Mouse (Mus musculus) liver, embryonic 14.5 days (tissue): ENCODE results near the gene Tas2r107. TPM values are rescaled to one million over a fixed set of nuclear protein-coding genes. Genes with fewer than 3 reads are reported as not detected.
"Not testable (repeated sequence)": the region's sequence is repeated elsewhere in the genome, so short reads cannot be mapped to it uniquely, and the experiment has no call there.

Source experiments
- ATAC-seq: fragments of 200-750 bp; cut with Nextera tagmentation; 2 replicates; pipeline ENCODE4 v1.8.0; 2017; ENCODE audit warnings: moderate number of reproducible peaks, mild to moderate bottlenecking, moderate library complexity; ENCODE audit not compliant: insufficient read depth
- DNase-seq, 3 experiments: peaks; one replicate each; pipeline ENCODE4 v3.0.0-alpha.2; 2012 to 2013; ENCODE audit warnings: low read depth in 3 of 3, low spot score in 3 of 3
- H3K27ac ChIP-seq: fragments of 300-500 bp; sonication (generic); 2 replicates; pipeline ENCODE4 v1.5.1; 2014; ENCODE audit warnings: moderate library complexity, mild to moderate bottlenecking, control low read depth, inconsistent platforms
- H3K27me3 ChIP-seq: fragments of 300-500 bp; sonication (generic); 2 replicates; pipeline ENCODE4 v1.6.1; 2014; ENCODE audit warnings: mild to moderate bottlenecking, low read length, moderate library complexity; ENCODE audit not compliant: control insufficient read depth, insufficient read depth
- H3K36me3 ChIP-seq: fragments of 300-500 bp; sonication (generic); replicated peaks from 2 replicates; pipeline ENCODE4 v1.6.1; 2014; ENCODE audit warnings: low read depth; ENCODE audit not compliant: control insufficient read depth, insufficient read depth
- H3K4me1 ChIP-seq, 2 experiments: fragments of 200-500 bp in 1 of 2; fragments of 300-500 bp in 1 of 2; sonication (generic) in 1 of 2; replicated peaks; 2 replicates each; pipeline ENCODE4 v1.6.1; 2012 to 2014; ENCODE audit warnings: antibody characterized with exemption in 1 of 2, inconsistent platforms in 1 of 2, low read length in 1 of 2; ENCODE audit not compliant: control insufficient read depth in 2 of 2, insufficient read depth in 2 of 2
- H3K4me2 ChIP-seq: fragments of 300-500 bp; sonication (generic); 2 replicates; pipeline ENCODE4 v1.6.1; 2014; ENCODE audit warnings: low read depth, mild to moderate bottlenecking, control low read depth, moderate library complexity
- H3K4me3 ChIP-seq, 2 experiments: fragments of 200-500 bp in 1 of 2; fragments of 300-500 bp in 1 of 2; sonication (generic) in 1 of 2; 2 replicates each; pipeline ENCODE4 v1.5.1; 2012 to 2014; ENCODE audit warnings: low read depth in 2 of 2, low read length in 2 of 2, mild to moderate bottlenecking in 2 of 2, control low read depth in 1 of 2, inconsistent platforms in 1 of 2, moderate library complexity in 1 of 2; ENCODE audit not compliant: insufficient read depth in 1 of 2
- H3K9ac ChIP-seq: fragments of 300-500 bp; sonication (generic); replicated peaks from 2 replicates; pipeline ENCODE4 v1.6.1; 2014; ENCODE audit warnings: mild to moderate bottlenecking, control low read depth, moderate library complexity
- H3K9me3 ChIP-seq: fragments of 300-500 bp; sonication (generic); 2 replicates; pipeline ENCODE4 v1.6.1; 2016; ENCODE audit warnings: low read length, mixed read lengths; ENCODE audit not compliant: control insufficient read depth
- CTCF ChIP-seq: IDR thresholded peaks from 2 replicates; pipeline ENCODE4 v1.5.1; 2016; ENCODE audit warnings: antibody characterized with exemption, low read depth, control low read depth
- EP300 ChIP-seq: IDR thresholded peaks from 2 replicates; pipeline ENCODE4 v1.6.1; 2016; ENCODE audit warnings: antibody characterized with exemption, low read depth
- WGBS: fragments of 180-500 bp; shearing (Covaris S2); extraction: QIAGEN DNeasy Blood & Tissue Kit; methylation state at CpG from one replicate; pipeline ENCODE4 v1.1.7; 2014; ENCODE audit not compliant: insufficient replicate concordance; 5-methylcytosine and 5-hydroxymethylcytosine counted together
- polyA plus RNA-seq, 2 experiments: library from polyadenylated mRNA; depleted of rRNA in 1 of 2; stranded (reverse) in 1 of 2; unstranded in 1 of 2; fragments of >200 nt; fragmentation: Nextera tagmentation in 1 of 2; extraction: Ambion mirVana in 1 of 2; gene quantifications; 2 replicates each; pipeline versions ENCODE4 v1.2.1 to v1.2.3; 2012 to 2014

Gene Tas2r107
- polyA plus RNA-seq, 2 experiments, result not detected

DNA sequence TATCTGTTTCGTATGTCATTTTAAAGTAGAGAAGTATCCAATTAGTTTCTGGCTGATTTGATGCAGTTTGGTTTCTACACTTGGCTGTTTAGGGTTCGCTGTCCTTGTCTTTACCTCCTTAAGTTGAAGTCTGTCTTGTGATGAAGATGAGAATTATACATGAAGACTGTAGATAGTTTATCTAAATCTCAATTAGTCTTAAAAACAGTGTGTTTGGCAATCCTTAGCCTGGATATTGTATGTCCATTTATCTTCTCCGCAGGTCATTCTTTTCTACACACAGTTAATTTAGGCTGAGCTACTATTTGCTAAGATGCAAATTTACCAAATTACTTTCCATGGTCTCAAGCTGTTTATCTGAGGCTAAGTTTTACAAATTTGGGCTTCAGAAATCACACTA is 29.1 kb downstream of the Tas2r107 start, which contains the start of gene Tas2r130:
Tas2r130 (minus strand) TSS at position 101 of the 400 bp plus-strand sequence.
- H3K4me2 ChIP-seq, result no peak within 1 kb of the TSS
- ATAC-seq (no peak), DNase-seq (no peak)
- WGBS, result 52% methylated on average over 3 of the region's 3 CpGs
- no peaks in the 10 kb centered on the region for H3K36me3 ChIP-seq
- no peak within 1 kb of the TSS for H3K27ac ChIP-seq
- H3K4me1 ChIP-seq, result no peaks in the 10 kb centered on the region
- no peak for TF ChIP-seq CTCF
- no peak for TF ChIP-seq EP300
- H3K9me3 ChIP-seq, result no peaks in the 10 kb centered on the region
- H3K9ac ChIP-seq, result no peak within 1 kb of the TSS
- H3K27me3 ChIP-seq, result no peaks in the 10 kb centered on the region
- no peak within 1 kb of the TSS for H3K4me3 ChIP-seq

DNA sequence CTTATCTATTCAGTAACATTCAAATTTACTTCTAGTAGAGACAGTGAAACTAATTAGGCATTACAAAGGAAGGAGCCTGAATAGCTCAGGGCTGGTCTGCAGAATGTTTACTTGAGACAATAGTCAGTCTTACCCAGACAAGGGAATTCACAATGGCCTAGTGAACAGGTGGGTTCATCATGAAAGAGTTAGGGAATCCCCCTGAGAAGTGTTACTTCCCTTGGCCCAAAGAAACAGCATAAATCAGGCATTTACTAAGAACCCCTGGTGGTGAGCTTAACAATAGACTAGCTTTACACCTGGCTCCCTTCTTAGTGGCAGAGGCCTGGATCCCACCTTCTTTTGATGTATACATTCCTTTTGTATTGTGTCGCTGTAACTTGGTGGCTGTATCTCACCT is 50.0 kb downstream of the Tas2r107 start:
- H3K4me1 ChIP-seq, H3K4me3 ChIP-seq, DNase-seq, H3K36me3 ChIP-seq, H3K9ac ChIP-seq, H3K27me3 ChIP-seq, H3K27ac ChIP-seq, ATAC-seq, H3K4me2 ChIP-seq, H3K9me3 ChIP-seq: not testable (repeated sequence)
- WGBS, result 71% methylated on average over 1 of the region's 1 CpGs

Other genes starting within 250 kb of the Tas2r107 start
- not detected in 2 replicates for gene 5430401F13Rik, start 173.7 kb downstream of the Tas2r107 start, polyA plus RNA-seq (2012; rRNA removed)
- not detected in 2 replicates for gene 5430401F13Rik, start 173.7 kb downstream of the Tas2r107 start, polyA plus RNA-seq (2014; fragmentation: Nextera tagmentation; extraction: Ambion mirVana)
- gene Gm6619, start 173.7 kb downstream of the Tas2r107 start, polyA plus RNA-seq (2012; rRNA removed), result not detected in 2 replicates
- not detected in 2 replicates for gene Gm6619, start 173.7 kb downstream of the Tas2r107 start, polyA plus RNA-seq (2014; fragmentation: Nextera tagmentation; extraction: Ambion mirVana)
- not detected in 2 replicates for gene Tas2r130, start 29.2 kb downstream of the Tas2r107 start, polyA plus RNA-seq (2012; rRNA removed)
- gene Tas2r130, start 29.2 kb downstream of the Tas2r107 start, polyA plus RNA-seq (2014; fragmentation: Nextera tagmentation; extraction: Ambion mirVana), result not detected in 2 replicates
- not detected in 2 replicates for gene Tas2r106, start 18.7 kb upstream of the Tas2r107 start, polyA plus RNA-seq (2012; rRNA removed)
- not detected in 2 replicates for gene Tas2r106, start 18.7 kb upstream of the Tas2r107 start, polyA plus RNA-seq (2014; fragmentation: Nextera tagmentation; extraction: Ambion mirVana)
- not detected in 2 replicates for gene Tas2r104, start 25.6 kb upstream of the Tas2r107 start, polyA plus RNA-seq (2012; rRNA removed)
- not detected in 2 replicates for gene Tas2r104, start 25.6 kb upstream of the Tas2r107 start, polyA plus RNA-seq (2014; fragmentation: Nextera tagmentation; extraction: Ambion mirVana)
- gene Tas2r105, start 27.3 kb upstream of the Tas2r107 start, polyA plus RNA-seq (2012; rRNA removed), result not detected in 2 replicates
- not detected in 2 replicates for gene Tas2r105, start 27.3 kb upstream of the Tas2r107 start, polyA plus RNA-seq (2014; fragmentation: Nextera tagmentation; extraction: Ambion mirVana)
- gene Tas2r114, start 29.9 kb upstream of the Tas2r107 start, polyA plus RNA-seq (2012; rRNA removed), result not detected in 2 replicates
- not detected in 2 replicates for gene Tas2r114, start 29.9 kb upstream of the Tas2r107 start, polyA plus RNA-seq (2014; fragmentation: Nextera tagmentation; extraction: Ambion mirVana)